Mouse (Mus musculus) testis, adult 2 months (tissue): ENCODE measurements at regions not wholly inside any gene's neighbourhood (a gene's known extent, or its start where the extent isn't known, plus 50 kb on each side); places are given as distances from the start of the nearest gene placed in this dataset.

ENCODE experiments used
- H3K27ac ChIP-seq: fragments of 200-500 bp; 2 replicates; pipeline ENCODE4 v1.5.1; 2012; ENCODE audit warnings: low read depth, low read length; ENCODE audit not compliant: control insufficient read depth, insufficient read depth
- H3K27me3 ChIP-seq: fragments of 200-500 bp; 2 replicates; pipeline ENCODE4 v1.6.1; 2012; ENCODE audit warnings: mild to moderate bottlenecking, low read length, moderate library complexity; ENCODE audit not compliant: control insufficient read depth, insufficient read depth
- H3K36me3 ChIP-seq: fragments of 200-500 bp; 2 replicates; pipeline ENCODE4 v1.6.1; 2012; ENCODE audit warnings: mild to moderate bottlenecking, low read length; ENCODE audit not compliant: control insufficient read depth, insufficient read depth
- H3K4me1 ChIP-seq: fragments of 200-500 bp; 2 replicates; pipeline ENCODE4 v1.6.1; 2012; ENCODE audit warnings: low read length; ENCODE audit not compliant: control insufficient read depth, insufficient read depth
- H3K4me3 ChIP-seq: fragments of 200-500 bp; 2 replicates; pipeline ENCODE4 v1.5.1; 2012; ENCODE audit warnings: low read depth, mild to moderate bottlenecking, low read length, moderate library complexity, mixed read lengths; ENCODE audit not compliant: control insufficient read depth
- CTCF ChIP-seq: fragments of 200-500 bp; IDR thresholded peaks from 2 replicates; pipeline ENCODE4 v1.5.1; 2012; ENCODE audit warnings: low read depth, mild to moderate bottlenecking, inconsistent platforms, low read length, moderate library complexity; ENCODE audit not compliant: control insufficient read depth, insufficient read depth, insufficient replicate concordance
- POLR2A ChIP-seq: fragments of 200-500 bp; IDR thresholded peaks from 2 replicates; pipeline ENCODE4 v1.6.1; 2012; ENCODE audit warnings: low read depth, mild to moderate bottlenecking, inconsistent platforms, low read length, moderate library complexity; ENCODE audit not compliant: control insufficient read depth

DNA sequence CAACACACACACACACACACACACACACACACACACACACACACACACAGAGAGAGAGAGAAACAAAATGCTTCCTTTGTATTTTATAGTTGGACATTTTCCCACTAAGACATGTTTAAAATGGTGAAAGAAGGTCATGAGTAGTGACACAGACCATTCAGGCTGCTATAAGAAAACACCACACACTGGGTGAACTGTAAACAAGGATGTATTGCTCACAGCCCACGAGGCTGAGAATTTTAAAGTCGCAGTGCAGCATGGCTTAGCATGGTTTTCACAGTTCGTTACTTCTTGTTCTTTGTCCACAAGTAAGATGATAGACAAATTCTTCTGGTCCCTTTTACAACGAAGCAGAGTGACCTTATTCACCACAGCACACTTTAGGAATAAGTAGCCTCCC lies 124.6 kb upstream of the Igbp1b start:
- Histone ChIP-seq H3K4me1 (no peaks in the 10 kb centered on the region), H3K27ac (no peak overlapping the region), H3K36me3 (no peaks in the 10 kb centered on the region), H3K4me3 (no peak overlapping the region), H3K27me3 (no peaks in the 10 kb centered on the region)
- TF ChIP-seq POLR2A, result no peak
- no peak for TF ChIP-seq CTCF

DNA sequence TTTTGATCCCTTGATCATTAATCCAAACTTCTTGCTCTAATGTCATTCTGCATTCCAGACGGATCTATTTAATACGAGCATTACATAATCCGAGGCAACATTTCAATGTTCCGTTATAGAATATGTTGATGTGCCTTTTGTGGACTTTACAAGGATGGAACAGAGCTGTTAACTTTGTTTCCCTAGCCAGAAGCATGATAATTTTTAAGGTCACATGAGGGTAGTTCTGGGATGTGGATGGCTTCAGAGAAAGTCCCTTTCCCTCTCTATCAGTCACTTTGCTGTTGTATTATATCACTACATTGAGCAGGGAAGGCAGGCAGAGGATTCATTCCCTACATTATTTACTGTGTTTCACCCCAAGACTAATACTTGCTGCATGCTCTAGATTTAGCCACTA lies 124.1 kb upstream of the Igbp1b start:
- Histone ChIP-seq H3K4me1 (no peaks in the 10 kb centered on the region), H3K36me3 (no peaks in the 10 kb centered on the region), H3K27ac (no peak overlapping the region), H3K27me3 (no peaks in the 10 kb centered on the region), H3K4me3 (no peak overlapping the region)
- TF ChIP-seq POLR2A (no peak), CTCF (no peak)

DNA sequence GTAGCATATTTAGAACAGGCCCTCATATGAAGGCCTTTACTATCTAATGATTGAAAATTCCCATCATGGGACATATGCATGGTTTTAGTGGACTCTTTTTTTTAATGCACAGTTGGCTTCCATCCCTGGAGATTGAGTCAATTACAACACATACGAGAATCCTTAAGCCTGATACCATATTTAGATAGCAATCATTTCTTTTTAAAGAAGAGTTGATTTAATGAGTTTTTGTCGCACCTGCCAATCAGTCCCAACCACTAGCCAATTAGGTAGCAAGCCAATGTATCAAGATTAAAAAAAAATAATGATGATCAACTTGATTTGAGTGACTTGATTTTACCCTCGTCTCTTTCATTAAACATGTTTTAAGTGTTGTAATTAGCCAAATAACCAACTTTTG lies 103.6 kb upstream of the Igbp1b start:
- no peaks in the 10 kb centered on the region for H3K36me3 ChIP-seq
- TF ChIP-seq CTCF (no peak), POLR2A (no peak)
- no peak overlapping the region for H3K27ac ChIP-seq
- H3K4me1 ChIP-seq, result no peaks in the 10 kb centered on the region
- H3K27me3 ChIP-seq, result no peaks in the 10 kb centered on the region
- H3K4me3 ChIP-seq, result no peak overlapping the region

DNA sequence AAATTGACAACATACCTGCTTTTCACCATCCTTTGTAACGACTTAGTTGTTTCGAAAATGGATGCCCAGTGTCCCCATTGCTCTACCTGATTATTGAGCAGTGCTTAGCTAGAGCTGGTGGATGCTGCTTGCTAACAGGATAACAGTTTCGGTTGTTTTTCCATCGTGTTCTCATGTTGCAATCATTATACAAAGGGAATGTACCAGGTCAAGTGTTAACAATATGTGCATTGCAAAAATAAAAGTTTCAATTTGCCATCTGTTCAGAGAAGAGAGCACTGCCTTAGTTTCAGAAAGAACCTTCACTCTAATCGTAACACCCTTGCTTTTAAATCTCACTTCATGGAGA lies 96.6 kb upstream of the Igbp1b start:
- Histone ChIP-seq H3K27me3 (no peaks in the 10 kb centered on the region), H3K4me3 (no peak overlapping the region), H3K27ac (no peak overlapping the region), H3K36me3 (no peaks in the 10 kb centered on the region), H3K4me1 (no peaks in the 10 kb centered on the region)
- TF ChIP-seq POLR2A, result no peak
- TF ChIP-seq CTCF, result no peak

DNA sequence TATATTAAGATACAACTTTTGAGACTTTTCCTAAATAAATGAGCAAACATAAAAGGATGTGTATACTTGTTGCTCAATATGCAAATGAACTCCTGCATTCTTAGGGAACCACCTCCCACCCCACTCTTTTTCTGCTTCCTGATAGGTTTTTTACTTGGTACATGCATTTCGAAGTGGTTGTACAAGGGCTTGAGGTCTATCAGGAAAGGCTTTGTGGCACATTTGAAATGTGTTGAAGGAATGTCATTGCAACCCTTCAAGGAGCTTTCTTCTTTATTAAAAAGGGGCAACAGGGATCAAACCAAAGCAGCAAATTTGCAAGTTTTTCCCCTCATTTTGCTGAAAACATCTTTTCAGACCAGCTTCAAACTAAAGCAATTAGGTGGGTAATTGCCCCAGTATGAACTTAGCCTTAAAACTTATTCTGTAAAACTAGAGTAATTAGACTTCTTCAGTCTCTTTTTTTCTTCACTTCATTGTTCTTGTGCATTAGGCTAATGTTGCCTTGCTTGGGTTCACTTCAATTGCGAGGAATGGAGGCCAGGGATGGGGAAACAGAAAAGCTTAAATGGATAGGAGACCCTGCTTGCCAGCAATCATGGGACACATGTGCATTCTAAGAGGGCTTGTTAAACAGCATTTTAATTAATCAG lies 96.1 kb upstream of the Igbp1b start:
- TF ChIP-seq POLR2A, result no peak
- no peak for TF ChIP-seq CTCF
- Histone ChIP-seq H3K27me3 (no peaks in the 10 kb centered on the region), H3K36me3 (no peaks in the 10 kb centered on the region), H3K4me1 (no peaks in the 10 kb centered on the region), H3K4me3 (no peak overlapping the region), H3K27ac (no peak overlapping the region)

DNA sequence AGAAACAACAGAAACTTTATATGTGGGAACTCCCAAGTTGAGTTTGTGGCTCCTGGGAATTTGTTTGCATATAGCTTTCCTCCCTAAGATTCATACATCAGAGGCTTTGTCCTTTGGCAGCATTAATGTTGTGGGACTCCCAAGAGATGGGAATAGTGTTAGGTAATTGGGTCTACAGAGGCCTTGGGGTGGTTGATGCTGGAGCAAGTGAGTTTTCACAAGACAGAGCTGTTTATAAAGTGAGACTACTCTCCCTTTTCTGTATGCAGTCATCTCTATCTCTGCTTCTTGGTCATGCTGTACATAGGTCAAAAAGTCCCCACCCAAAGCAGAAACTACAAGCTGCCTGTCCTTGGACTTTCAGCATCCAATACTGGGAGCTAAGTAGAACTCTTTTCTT lies 59.4 kb upstream of the Igbp1b start:
- H3K27ac ChIP-seq, result no peak overlapping the region
- TF ChIP-seq CTCF, result no peak
- no peak for TF ChIP-seq POLR2A
- H3K4me1 ChIP-seq, result no peaks in the 10 kb centered on the region
- no peak overlapping the region for H3K4me3 ChIP-seq
- H3K27me3 ChIP-seq, result no peaks in the 10 kb centered on the region
- H3K36me3 ChIP-seq, result no peaks in the 10 kb centered on the region
